Mouse (Mus musculus): ENCODE measurements around the gene Slc39a9. TPM values are rescaled to one million over a fixed set of nuclear protein-coding genes. Genes with fewer than 3 reads are reported as not detected.
A peak's percentile ranks its signal among the peaks of the same experiment; 100 is the strongest.

Gene Slc39a9
- polyA plus RNA-seq, 1 experiment, result 0.22 TPM

DNA sequence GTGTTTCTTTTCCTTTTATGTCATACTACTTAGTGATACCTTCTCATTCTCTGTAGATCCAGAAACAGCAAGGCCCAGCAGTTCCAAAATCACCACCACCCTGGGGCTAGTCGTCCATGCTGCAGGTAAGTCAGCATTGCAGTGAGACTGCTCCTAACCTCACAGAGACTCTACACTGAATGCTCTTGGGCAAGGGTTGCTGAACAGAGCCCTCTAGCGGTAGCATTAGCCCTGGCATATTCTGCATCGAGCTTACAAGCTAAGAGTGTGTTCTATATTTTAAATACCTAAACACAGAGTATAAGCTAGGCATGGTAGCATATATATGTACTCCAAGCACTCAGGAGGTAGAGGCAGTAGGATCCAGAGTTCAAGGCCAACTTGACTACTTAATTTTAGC is 29.5 kb downstream of the Slc39a9 start:
- Histone ChIP-seq H3K4me1 (ENCODE audit: control insufficient read depth) (no peaks in the 10 kb centered on the region), H3K9me3 (ENCODE audit: control insufficient read depth, low read length) (no peaks in the 10 kb centered on the region), H3K27me3 (ENCODE audit: control insufficient read depth) (no peaks in the 10 kb centered on the region), H3K4me3 (replicated peaks) (no peak overlapping the region), H3K36me3 (ENCODE audit: control insufficient read depth) (peaks cover 56% of the 10 kb centered on the region)
- TF ChIP-seq GATA1 (IDR thresholded peaks at IDR 0.05; ENCODE audit: low read length), result no peak
- TF ChIP-seq TAL1 (IDR thresholded peaks at IDR 0.05; ENCODE audit: low read length), result no peak

GRCm38 (mm10) chr12:80681340-80681739 is 37.7 kb downstream of the Slc39a9 start:
- peaks cover 44% of the 10 kb centered on the region for H3K36me3 ChIP-seq (ENCODE audit: control insufficient read depth)
- TF ChIP-seq TAL1 (IDR thresholded peaks at IDR 0.05; ENCODE audit: low read length) (no peak), GATA1 (IDR thresholded peaks at IDR 0.05; ENCODE audit: low read length) (no peak)
- no peaks in the 10 kb centered on the region for H3K9me3 ChIP-seq (ENCODE audit: control insufficient read depth, low read length)
- no peaks in the 10 kb centered on the region for H3K27me3 ChIP-seq (ENCODE audit: control insufficient read depth)
- peaks cover 40% of the 10 kb centered on the region for H3K4me1 ChIP-seq (ENCODE audit: control insufficient read depth)
- no peak overlapping the region for H3K4me3 ChIP-seq (replicated peaks)

DNA sequence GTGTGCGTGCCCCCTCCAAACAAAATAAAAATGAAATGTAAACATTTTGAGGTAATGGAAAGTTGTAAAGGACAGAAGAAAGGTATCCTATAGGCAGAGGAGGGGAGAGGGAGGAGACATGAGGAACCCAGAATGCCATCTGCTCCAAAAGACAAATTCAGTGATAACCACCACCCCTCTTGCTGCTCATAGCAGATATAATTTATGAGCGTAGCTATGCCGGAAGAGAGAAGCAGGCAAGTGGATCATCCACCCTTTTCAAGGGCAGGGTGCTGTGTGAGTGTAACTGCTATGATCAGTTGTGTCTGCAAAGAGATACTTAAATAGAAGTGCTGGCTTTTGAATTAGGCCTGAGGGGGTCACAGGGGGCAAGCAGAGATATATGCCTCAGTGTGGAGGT is 39.9 kb downstream of the Slc39a9 start:
- Histone ChIP-seq H3K4me3 (replicated peaks) (peak overlapping the region; percentile 10), H3K27me3 (ENCODE audit: control insufficient read depth) (no peaks in the 10 kb centered on the region), H3K9me3 (ENCODE audit: control insufficient read depth, low read length) (no peaks in the 10 kb centered on the region), H3K36me3 (ENCODE audit: control insufficient read depth) (peaks cover 30% of the 10 kb centered on the region), H3K4me1 (ENCODE audit: control insufficient read depth) (peaks cover 44% of the 10 kb centered on the region)
- no peak for TF ChIP-seq GATA1 (IDR thresholded peaks at IDR 0.05; ENCODE audit: low read length)
- peak; percentile 52 for TF ChIP-seq TAL1 (IDR thresholded peaks at IDR 0.05; ENCODE audit: low read length)

DNA sequence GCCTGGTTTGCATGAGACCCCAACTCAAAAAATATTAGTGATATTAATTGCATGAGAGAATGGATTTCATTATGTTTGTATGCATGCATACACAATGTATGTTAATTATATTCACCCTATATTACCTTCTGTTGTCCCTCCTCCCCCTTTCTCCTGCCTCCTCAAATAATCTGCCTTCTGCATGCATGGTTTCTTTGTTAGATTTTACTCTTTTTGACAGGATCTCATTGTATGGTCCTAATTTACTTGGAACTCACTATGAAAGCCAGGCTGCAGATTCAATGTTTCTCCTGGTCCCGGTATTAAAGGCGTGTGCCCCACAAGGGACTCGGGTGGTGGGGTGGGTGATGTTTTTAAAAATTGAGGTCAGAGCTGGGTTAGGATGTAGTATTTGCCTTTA is 40.6 kb downstream of the Slc39a9 start:
- Histone ChIP-seq H3K9me3 (ENCODE audit: control insufficient read depth, low read length) (no peaks in the 10 kb centered on the region), H3K4me3 (replicated peaks) (no peak overlapping the region), H3K36me3 (ENCODE audit: control insufficient read depth) (peaks cover 27% of the 10 kb centered on the region), H3K4me1 (ENCODE audit: control insufficient read depth) (peaks cover 44% of the 10 kb centered on the region), H3K27me3 (ENCODE audit: control insufficient read depth) (no peaks in the 10 kb centered on the region)
- no peak for TF ChIP-seq GATA1 (IDR thresholded peaks at IDR 0.05; ENCODE audit: low read length)
- no peak for TF ChIP-seq TAL1 (IDR thresholded peaks at IDR 0.05; ENCODE audit: low read length)

DNA sequence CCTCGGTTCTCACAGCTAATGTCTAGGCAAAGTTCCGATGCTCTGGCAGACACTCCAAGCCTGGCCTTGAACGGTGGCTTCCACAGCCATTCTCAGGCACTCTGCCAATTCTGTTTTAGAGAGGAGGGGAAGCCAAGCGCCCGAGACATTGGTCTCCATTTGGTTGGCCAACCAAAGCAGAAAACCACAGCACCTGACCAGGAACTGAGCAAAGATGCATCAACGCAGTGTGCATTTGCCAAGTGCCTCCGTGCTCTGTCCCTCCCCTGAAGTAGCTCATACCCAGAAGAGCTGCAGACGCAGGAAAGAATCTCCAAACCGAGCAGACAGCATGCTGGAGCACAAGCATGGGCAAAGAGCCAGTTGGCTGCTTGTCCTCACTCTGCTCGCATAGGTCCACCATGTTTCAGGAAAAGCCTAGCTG is 44.1 kb downstream of the Slc39a9 start:
- TF ChIP-seq GATA1 (IDR thresholded peaks at IDR 0.05; ENCODE audit: low read length), result no peak
- TF ChIP-seq TAL1 (IDR thresholded peaks at IDR 0.05; ENCODE audit: low read length), result no peak

DNA sequence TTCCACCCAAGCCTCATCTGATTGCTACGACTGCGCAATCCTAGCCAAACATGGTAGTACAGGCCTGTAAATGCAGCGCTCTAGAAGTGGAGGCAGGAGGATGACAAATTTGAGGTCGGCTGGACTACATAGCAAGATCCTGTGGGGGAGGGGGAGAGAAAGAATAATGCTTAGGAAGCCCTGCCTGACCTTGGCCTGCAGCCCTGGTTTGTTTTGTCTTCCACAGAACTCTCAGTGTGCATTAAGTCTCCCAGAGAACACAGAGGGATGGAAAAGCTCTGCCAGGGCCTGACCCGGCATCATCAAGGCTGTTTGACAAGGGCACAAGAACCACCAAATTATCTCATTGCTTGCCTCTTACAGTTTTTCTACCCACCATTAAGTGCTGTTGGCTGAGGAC is 46.0 kb downstream of the Slc39a9 start:
- Histone ChIP-seq H3K9me3 (ENCODE audit: control insufficient read depth, low read length) (peaks cover 9% of the 10 kb centered on the region), H3K4me3 (replicated peaks) (no peak overlapping the region), H3K4me1 (ENCODE audit: control insufficient read depth) (peaks cover 26% of the 10 kb centered on the region), H3K36me3 (ENCODE audit: control insufficient read depth) (no peaks in the 10 kb centered on the region), H3K27me3 (ENCODE audit: control insufficient read depth) (peaks cover 51% of the 10 kb centered on the region)
- no peak for TF ChIP-seq TAL1 (IDR thresholded peaks at IDR 0.05; ENCODE audit: low read length)
- TF ChIP-seq GATA1 (IDR thresholded peaks at IDR 0.05; ENCODE audit: low read length), result no peak

More for the DNA sequence above, 44.1 kb downstream of the Slc39a9 start:
- H3K4me3 ChIP-seq (replicated peaks), result no peak overlapping the region
- H3K27me3 ChIP-seq (ENCODE audit: control insufficient read depth), result peaks cover 32% of the 10 kb centered on the region
- peaks cover 3% of the 10 kb centered on the region for H3K36me3 ChIP-seq (ENCODE audit: control insufficient read depth)
- peaks cover 8% of the 10 kb centered on the region for H3K9me3 ChIP-seq (ENCODE audit: control insufficient read depth, low read length)
- peaks cover 41% of the 10 kb centered on the region for H3K4me1 ChIP-seq (ENCODE audit: control insufficient read depth)

DNA sequence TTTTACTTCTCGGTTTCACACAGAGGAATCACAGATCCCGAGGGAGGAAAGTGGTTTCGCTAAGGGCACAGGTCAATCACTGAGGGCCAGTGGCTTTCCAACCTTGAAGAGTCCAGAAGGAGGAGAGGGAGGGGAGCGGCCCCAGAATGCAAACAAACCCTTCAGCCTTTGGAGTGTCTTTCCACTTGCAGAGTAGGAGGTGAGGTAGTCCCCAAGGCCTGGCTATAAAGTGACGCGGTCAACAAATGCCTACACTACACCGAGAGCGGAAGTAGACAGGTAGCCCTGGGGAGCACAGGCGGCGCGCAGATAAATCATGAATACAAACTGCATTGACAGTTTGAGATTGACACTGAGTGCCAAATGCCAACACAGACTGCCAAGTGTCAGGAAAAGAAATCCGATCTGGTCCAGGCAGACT is 48.0 kb downstream of the Slc39a9 start:
- Histone ChIP-seq H3K36me3 (ENCODE audit: control insufficient read depth) (no peaks in the 10 kb centered on the region), H3K4me1 (ENCODE audit: control insufficient read depth) (peaks cover 20% of the 10 kb centered on the region), H3K4me3 (replicated peaks) (no peak overlapping the region), H3K9me3 (ENCODE audit: control insufficient read depth, low read length) (peaks cover 9% of the 10 kb centered on the region), H3K27me3 (ENCODE audit: control insufficient read depth) (peaks cover 61% of the 10 kb centered on the region)
- no peak for TF ChIP-seq TAL1 (IDR thresholded peaks at IDR 0.05; ENCODE audit: low read length)
- no peak for TF ChIP-seq GATA1 (IDR thresholded peaks at IDR 0.05; ENCODE audit: low read length)

DNA sequence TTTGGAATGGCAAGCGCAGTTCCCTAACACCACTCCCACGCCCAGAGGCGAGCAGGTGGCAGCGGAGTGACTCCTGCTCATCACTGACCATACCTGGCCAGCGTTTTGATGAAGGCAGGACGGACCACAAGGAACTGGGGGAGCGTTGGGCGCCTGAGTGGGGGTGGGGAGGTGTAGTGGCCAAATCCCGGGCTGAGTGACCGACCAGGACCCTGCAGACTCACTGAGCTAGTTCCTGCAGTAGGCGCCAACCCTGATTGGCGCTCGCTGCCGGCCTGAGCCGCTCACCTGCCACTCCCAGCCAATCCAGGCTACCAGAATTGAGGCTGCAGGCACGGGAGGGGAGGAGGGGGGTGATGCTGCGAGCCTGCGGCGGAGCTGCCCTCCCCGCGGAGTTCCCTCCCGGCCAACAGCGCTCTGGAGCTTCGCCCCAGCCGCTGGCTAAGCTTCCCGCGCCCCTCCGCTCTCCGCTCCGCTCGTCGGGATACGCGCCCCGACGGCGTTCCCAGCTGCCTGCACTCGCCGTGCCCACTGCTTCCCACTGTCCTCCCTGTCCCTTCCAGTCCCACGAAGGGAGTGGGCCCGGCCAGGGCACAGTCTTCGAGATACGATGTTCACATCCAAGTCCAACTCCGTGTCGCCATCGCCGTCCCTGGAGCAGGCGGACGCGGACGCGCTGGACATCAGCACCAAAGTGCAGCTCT is 48.7 kb downstream of the Slc39a9 start, which contains the start of gene Plekhd1:
TSS of gene Plekhd1 (plus strand) at position 323 of the 704 bp plus-strand sequence.
- H3K27me3 ChIP-seq (ENCODE audit: control insufficient read depth), result peaks cover 61% of the 10 kb centered on the region
- TF ChIP-seq TAL1 (IDR thresholded peaks at IDR 0.05; ENCODE audit: low read length) (no peak), GATA1 (IDR thresholded peaks at IDR 0.05; ENCODE audit: low read length) (no peak)
- H3K9me3 ChIP-seq (ENCODE audit: control insufficient read depth, low read length), result peaks cover 9% of the 10 kb centered on the region
- no peaks in the 10 kb centered on the region for H3K36me3 ChIP-seq (ENCODE audit: control insufficient read depth)
- H3K4me1 ChIP-seq (ENCODE audit: control insufficient read depth), result peaks cover 19% of the 10 kb centered on the region
- H3K4me3 ChIP-seq (replicated peaks), result peak within 1 kb of the TSS; percentile 43

- Histone ChIP-seq H3K4me3 (replicated peaks) (no peak overlapping the region), H3K36me3 (ENCODE audit: control insufficient read depth) (no peaks in the 10 kb centered on the region), H3K27me3 (ENCODE audit: control insufficient read depth) (peaks cover 61% of the 10 kb centered on the region), H3K4me1 (ENCODE audit: control insufficient read depth) (peaks cover 29% of the 10 kb centered on the region), H3K9me3 (ENCODE audit: control insufficient read depth, low read length) (peaks cover 9% of the 10 kb centered on the region)
- TF ChIP-seq GATA1 (IDR thresholded peaks at IDR 0.05; ENCODE audit: low read length) (no peak), TAL1 (IDR thresholded peaks at IDR 0.05; ENCODE audit: low read length) (no peak)
Measured at GRCm38 (mm10) chr12:80693700-80694099, 50.0 kb downstream of the Slc39a9 start.

Measured in erythroblast, embryonic 14.5 days (primary cell).